Mouse (Mus musculus): ENCODE data around the gene Coa5. TPM values are rescaled to one million over a fixed set of nuclear protein-coding genes. Genes with fewer than 3 reads are reported as not detected.
A peak's percentile ranks its signal among the peaks of the same experiment; 100 is the strongest.

Gene Coa5
- total RNA-seq (2017) = 54.1 to 70.6 TPM (median 66.7 TPM) in 3 replicates

DNA sequence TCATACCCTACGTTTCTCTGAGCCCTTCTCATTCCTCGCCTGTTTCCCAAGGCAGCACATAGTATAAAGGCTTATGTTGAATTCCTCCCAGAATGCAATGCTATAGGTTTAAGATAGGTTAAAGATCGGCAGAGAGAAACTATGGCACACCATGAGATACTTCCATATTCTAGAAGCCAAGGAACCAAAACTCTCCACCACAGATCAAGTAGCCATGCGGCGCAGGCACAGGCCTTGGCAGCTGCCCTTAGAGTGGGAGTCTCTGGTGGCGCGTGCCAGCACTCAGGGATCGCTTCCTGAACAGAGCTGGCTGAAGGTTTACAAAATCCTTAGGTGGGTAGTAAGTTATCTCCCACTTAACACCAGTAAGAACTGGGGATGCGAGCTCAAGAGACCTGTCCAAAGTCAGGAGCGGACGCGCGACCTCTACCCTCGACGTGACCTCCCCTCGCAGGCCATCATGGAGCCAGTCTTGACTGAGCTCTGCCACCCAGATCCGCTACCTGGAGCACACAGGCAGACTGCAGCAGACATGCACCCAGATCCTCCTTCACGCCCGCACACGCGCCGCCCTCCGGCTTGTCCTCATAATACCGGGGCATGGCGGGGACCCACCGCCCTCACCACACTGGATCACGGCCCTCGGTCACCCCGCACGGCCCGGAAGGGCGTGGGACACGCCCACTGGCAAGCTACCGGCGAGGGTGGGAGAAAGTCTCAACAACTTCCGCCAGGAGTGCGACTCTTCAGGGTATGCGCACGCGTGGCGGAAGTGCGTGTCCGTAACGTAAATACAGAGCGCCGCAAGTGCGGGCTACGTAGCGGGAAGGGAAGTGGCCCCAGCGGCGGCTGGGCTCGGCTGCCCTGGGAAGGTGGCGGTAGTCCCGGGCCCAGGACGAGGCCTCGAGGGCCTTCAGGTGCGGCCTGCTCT is at the start of gene Coa5, which contains the start of gene Unc50:
Gene Coa5 (minus strand): TSS at position 738 of the 931 bp plus-strand sequence.
Gene Unc50 (plus strand): TSS at position 774 of the 931 bp plus-strand sequence.
- ATAC-seq (replicated peaks; ENCODE audit: insufficient number of reproducible peaks, low FRiP score, low TSS enrichment, poor library complexity, severe bottlenecking) = peak; percentile 97

DNA sequence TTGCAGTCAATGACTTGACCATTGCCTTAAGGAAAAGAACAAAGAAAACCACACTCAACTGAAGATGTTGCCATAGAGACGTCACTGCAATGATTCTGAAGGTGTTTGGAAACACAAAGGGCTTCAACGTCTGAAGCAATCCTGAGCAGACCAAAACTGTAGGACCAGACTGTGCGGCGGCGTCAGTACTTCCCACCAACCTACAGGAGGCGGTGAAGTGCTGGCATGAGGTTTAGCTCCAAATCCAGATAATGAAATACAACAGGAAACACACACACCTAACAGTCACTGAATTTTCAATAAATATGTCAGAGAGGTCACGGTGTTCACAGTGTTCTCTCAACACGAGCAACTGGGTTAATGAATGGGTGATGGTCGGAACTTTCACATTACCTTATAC is 49.2 kb upstream of the Coa5 start:
- peak; percentile 90 for ATAC-seq (replicated peaks; ENCODE audit: insufficient number of reproducible peaks, low FRiP score, low TSS enrichment, poor library complexity, severe bottlenecking)

DNA sequence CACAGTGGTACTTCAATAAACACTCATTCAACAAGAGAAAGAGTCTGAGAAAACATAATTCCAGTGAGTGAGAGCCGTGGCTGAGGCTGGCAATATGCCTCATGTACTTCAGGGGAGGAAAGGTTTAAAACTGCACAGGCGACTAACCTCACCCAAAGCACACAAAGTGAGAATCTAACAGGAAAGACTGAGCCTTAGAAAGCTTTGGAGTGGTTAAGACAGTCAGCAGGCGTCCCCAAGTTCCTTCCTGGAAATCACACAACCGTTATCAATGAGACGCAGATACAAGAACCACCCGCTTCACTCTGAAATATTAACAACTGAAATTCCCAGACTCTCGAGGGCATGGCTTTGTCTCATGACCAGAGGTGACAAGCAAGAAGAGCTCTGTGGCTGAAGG is 48.5 kb upstream of the Coa5 start:
- ATAC-seq (replicated peaks; ENCODE audit: insufficient number of reproducible peaks, low FRiP score, low TSS enrichment, poor library complexity, severe bottlenecking) = no peak

DNA sequence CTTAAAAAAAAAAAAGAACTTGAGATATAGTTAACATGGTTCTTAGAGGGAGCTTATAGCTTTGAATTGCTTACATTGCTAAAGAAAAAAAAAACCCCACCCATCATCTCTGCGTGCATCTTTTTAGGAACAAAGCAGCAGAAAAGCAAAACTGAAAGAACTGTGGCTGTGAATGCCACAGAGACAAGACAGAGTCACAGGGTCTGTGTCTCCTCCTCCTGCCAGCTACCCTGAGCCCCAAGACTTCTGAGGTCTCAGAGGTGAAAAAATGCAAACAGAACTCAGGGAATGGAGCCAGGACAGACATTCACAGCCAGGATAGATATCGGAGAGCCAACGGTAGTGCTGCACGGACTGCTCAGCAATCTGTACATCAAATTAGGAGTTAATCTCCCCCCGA is 48.0 kb upstream of the Coa5 start:
- no peak; the same call in 1 of the 2 replicates for ATAC-seq (replicated peaks; ENCODE audit: insufficient number of reproducible peaks, low FRiP score, low TSS enrichment, poor library complexity, severe bottlenecking)

DNA sequence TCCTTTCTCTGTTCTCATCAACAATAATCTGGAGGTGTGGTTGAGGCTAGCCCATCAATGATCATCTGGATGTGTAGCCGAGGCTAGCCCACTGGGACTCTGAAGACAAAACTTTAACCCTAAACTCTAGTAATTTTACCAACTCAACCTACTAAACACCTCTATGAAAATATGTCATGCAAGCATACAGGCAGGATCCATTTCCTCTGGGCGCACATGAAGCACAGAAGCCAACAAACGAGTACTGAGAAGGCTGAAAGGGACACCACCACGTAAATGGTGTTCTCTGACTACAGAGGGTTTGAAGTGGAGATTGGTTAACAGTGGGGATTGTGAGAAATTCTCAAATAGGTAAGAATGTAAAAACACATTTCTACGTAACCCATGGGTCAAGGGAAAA is 47.3 kb upstream of the Coa5 start:
- ATAC-seq (replicated peaks; ENCODE audit: insufficient number of reproducible peaks, low FRiP score, low TSS enrichment, poor library complexity, severe bottlenecking) = no peak

DNA sequence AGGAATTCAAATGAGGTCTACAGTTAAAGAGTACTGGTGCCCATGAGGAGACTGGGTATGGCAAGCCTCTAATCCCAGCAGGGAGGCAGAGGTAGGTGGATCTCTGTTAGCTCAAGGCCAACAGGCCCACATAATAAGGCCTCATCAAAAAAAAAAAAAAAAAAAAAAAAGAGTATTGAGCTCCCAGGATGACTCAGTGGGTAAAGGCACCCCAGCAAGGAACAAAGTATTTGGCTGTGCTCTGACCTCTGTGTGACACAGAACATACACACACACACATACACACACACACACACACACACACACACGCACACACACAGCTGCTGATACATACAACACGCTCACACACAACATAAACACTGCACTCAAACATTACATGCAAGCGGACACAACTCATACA is 45.4 kb upstream of the Coa5 start:
- ATAC-seq (replicated peaks; ENCODE audit: insufficient number of reproducible peaks, low FRiP score, low TSS enrichment, poor library complexity, severe bottlenecking) = no peak

DNA sequence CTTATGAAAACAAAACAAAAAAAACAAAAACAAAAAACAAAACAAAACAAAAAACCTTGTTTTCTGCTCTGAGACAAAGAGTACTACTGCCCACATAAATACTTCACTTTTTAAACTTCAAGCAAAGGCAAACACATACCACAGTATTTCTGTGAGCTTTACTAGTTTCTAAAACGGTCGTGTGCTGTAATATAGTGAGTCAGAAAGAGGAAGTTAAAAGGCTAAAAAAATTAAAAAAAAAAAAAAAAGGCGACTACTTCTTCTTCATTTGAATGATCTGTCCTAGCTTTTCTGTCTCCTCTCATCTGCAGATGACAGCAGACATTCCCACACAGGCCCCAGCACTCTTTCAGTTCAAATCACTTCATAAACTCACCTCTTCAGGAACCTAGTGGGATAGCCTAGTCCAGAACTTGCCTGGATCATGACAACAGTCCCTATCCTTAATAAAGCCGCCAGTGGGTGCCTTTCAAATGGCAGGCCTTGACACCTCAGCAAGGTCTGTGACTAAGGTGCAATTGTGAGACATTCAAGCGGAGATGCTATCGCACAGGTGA is 44.8 kb upstream of the Coa5 start:
- ATAC-seq (replicated peaks; ENCODE audit: insufficient number of reproducible peaks, low FRiP score, low TSS enrichment, poor library complexity, severe bottlenecking) = no peak; the same call in 1 of the 2 replicates

DNA sequence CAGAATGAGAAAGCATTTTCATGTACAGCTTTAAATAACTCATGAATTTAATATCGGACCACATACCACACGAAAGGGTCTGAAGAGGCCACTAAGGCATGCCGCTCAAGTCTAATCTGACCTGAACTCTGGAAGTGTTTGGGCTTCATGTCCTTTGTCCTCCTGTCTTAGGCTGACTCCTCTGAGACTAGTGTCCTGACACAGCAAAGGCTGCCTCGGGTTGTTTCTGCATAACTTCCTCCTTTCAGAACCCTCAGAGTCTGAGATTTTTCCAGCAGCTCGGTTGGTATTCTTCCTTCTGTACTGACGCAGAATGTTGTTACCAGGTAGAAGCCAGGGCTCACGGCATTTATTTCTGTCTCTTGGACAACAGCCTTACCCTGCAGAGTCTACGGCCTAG is 44.1 kb upstream of the Coa5 start:
- ATAC-seq (replicated peaks; ENCODE audit: insufficient number of reproducible peaks, low FRiP score, low TSS enrichment, poor library complexity, severe bottlenecking) = 0 out of 2 replicates have a peak, but pooled peaks have one; percentile 14

DNA sequence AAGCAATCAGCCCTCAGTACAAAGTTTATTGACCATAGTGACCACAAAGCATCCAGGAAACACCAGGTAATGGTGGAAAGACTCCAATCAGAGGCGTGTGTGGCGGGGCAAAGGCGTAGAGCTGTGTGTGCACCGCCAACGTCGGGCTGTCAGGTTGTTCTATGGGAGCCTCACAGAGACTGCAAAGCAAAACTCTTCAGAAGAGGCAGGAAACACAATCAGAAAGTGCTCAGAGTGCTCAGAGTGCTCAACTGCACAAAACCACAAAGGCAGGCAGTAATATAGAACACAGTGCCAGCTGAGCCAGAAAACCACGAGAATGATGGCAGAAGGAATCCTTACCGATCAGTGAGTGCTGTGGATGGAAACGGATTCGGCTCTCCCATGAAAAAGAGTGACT is 43.3 kb upstream of the Coa5 start:
- no peak for ATAC-seq (replicated peaks; ENCODE audit: insufficient number of reproducible peaks, low FRiP score, low TSS enrichment, poor library complexity, severe bottlenecking)

DNA sequence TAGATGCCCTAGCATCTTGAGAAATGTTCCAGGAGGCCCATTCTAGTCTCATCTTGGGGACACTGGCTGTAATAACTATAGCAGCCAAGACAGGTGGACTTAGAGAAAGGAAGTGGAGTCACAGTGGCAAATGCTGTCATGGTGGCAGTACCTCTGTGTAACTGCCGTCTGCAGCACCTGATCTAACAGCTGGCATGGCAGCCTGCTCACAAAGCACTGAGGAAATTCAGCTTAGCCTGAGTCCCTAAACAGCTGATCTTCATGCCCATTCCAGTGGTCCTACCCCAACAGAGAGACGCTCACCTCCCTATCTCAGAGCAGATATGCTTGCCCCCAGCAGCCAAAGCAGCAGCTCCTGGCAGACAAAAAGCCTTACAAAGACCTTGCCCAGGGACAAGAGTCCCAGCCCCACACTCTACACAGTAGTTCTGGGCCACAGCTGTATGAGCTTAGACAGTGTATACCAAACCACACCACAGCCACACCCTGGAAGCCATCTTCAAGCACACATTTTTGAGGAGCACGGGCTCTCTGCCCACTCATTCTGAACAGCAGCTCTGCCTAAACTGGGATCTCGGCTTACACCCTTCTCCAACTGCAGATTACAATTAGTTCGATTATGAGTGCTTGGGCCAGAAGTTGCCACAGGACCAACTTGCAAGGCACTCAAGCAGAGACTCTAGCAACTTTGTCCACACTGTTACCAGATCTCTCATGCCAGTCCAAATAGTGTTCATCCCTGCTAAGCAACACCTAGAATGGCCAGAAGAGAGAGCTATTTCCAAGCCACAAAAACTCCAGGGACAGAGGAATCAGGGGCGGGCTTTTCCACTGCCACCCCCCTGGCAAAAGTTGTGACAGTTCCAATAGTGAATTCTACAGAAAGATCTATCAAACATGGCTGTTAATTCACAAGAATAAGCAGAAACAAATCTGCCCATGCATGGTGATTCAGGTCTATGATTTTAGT is 41.6 kb upstream of the Coa5 start:
- ATAC-seq (replicated peaks; ENCODE audit: insufficient number of reproducible peaks, low FRiP score, low TSS enrichment, poor library complexity, severe bottlenecking) = no peak

DNA sequence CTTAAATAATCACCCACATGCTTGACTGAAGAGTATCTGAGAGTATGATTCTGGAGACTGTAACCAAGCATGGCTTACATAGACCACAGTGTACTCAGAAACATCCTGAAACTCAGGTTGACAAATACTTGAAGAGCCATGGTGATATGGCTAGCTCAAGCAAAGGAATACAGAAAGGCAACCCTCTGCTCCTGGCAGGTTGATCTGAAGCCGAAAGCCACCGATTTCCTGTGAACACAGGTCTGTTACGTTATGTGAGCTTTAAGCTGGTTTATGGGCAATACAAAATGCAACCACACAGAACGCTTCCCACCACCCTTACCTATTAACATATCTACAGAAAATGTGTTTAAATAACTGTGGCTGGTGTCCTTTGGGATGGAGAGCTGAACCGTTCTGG is 39.1 kb upstream of the Coa5 start:
- ATAC-seq (replicated peaks; ENCODE audit: insufficient number of reproducible peaks, low FRiP score, low TSS enrichment, poor library complexity, severe bottlenecking) = no peak

DNA sequence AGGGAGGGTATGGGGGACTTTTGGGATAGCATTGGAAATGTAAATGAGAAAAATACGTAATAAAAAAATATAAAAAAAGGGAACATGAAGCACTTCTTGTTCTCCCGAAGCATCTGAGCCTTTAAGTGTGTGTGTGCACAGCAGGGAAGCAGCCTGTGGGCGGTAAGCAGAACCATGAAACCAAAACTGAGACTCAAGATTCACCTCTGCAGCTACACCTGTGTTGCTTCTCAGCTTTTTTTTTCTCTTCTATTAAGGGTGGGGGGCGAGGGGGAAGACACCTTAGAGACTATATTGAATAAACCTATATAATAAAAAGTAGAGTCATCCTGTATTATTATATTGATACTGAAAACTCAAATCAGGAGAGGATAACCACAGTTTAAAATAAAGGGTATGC is 37.9 kb upstream of the Coa5 start:
- no peak for ATAC-seq (replicated peaks; ENCODE audit: insufficient number of reproducible peaks, low FRiP score, low TSS enrichment, poor library complexity, severe bottlenecking)

DNA sequence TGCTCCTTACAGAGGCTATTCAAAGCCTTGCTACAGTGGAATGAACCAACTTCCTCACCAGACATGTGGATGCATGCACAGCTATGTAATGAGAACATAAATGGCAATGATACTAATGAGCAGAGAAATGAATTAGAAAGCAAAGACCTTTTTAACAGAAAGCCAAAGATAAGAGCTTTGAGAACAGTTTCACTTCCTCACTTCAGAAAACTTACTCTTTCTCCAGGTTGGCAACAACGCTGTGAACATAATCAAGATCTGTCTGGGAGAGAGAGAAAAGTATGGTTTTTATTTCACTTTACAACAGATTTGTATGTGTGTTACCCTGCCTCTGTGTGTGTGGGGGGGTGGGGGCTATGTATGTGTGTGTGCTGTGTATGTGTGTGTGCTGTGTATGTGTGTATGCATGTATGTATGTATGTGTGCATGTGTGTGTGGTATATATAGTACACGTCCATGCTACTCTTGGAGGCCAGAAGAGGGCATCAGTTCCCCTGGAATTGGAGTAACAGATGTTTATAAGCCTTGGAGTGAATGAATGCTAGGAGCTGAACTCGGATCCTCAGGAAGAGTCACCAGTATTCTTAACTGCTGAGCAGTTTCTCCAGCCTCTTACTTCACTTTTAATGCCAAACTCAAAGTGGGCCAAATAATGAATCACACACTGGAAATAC is 36.6 kb upstream of the Coa5 start:
- ATAC-seq (replicated peaks; ENCODE audit: insufficient number of reproducible peaks, low FRiP score, low TSS enrichment, poor library complexity, severe bottlenecking) = no peak

DNA sequence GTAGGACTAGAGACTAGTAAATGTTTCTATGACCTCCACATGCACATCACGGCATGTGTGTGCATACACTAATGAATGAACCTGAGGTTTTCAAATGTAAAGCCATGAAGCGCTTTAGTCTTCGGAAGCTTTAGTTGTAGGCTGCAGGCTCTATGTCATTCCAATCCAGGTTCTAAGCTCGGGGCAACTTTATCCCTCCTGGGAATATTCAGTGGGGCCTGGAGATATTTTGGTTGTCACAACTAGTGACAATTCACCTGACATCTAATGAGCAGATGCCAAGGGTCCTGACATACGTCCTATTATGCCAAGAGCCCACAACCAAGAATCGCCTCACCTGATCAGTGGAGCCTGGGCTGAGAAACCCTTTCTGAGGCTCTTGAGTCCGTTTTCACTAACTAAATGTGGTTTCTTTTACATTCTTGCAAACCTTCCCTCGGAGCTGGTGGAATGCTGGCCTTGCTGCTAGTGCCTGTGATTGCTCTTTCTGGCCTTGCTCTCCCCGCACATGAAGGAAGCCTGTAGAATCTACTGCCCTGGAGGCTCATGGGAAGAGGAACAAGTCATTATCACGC is 35.1 kb upstream of the Coa5 start:
- ATAC-seq (replicated peaks; ENCODE audit: insufficient number of reproducible peaks, low FRiP score, low TSS enrichment, poor library complexity, severe bottlenecking) = no peak

DNA sequence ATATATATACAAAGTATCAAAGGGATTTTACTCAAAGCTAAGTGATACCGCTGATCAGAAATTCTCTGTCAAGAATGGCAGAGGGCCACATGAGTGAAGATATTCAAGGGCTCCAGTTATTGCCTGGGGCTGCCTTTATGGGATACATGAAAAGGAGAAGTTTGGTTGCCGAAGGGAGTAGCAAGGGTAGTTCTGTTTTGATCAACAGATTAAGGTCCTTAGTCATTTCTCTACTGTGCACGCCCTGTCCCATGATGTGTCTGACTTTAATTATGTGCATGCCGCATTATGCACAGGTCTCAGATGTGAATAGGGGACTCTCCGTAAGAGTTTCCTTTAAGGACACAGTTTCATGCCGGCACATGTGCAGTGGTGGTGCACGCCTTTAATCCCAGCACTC is 27.6 kb upstream of the Coa5 start:
- ATAC-seq (replicated peaks; ENCODE audit: insufficient number of reproducible peaks, low FRiP score, low TSS enrichment, poor library complexity, severe bottlenecking) = no peak

DNA sequence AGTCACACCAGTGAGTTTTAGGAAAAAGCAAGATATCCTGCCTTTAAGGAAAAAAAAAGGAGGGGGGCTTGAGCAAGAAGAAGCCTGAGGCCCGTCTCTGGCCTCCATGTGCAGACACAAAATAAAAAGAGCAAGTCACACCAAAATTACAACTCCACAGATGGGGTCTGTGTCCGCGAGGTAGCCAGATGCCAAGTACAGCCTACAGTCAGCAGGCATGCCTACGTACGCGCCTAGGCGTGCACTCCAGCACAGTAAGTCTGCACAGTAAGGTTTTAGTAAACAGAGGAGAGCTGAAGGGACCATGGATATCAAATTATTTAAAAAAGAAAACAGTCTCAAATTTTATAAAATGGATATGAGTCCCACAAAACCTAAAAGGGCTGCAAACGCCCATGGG is 21.4 kb upstream of the Coa5 start:
- ATAC-seq (replicated peaks; ENCODE audit: insufficient number of reproducible peaks, low FRiP score, low TSS enrichment, poor library complexity, severe bottlenecking) = no peak

DNA sequence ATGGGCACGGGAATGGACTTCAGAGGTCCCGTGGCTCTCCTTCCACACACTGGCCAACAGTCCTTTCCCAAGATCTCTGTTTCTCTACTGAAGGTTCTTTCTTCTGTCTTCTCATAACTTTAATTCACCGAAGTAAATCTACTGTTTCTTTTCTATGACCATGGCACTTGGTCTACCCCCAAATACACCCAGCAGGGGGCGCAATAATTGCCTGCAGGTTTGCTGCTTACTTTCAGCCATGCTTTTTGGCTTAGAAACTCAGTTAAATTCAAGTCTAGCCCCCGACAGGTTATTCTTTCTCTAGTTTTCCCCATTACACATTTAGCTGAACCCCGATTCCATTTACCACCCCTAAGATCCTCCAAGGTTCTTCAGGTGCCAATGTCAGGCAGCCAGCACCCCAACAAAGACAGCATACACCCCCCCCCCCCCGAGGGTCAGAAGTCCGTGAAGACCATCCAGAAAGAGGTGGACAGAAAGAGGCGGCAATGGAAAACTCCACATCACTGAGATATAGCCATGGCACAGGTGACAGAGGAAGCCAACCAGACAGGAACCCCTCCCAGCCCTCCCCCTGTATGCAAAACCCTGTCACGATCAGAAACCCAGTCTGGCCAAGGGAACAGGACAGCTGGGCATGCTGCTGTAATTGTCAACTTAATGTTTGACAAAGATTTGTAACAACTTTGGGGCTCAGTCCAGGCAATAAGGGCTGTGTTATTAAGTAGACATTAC is 18.6 kb upstream of the Coa5 start:
- ATAC-seq (replicated peaks; ENCODE audit: insufficient number of reproducible peaks, low FRiP score, low TSS enrichment, poor library complexity, severe bottlenecking) = 0 out of 2 replicates have a peak, but pooled peaks have one; percentile 40
